Mouse (Mus musculus): ENCODE data around the gene Phlpp2. TPM values are rescaled to one million over a fixed set of nuclear protein-coding genes. Genes with fewer than 3 reads are reported as not detected.
"Not testable (repeated sequence)": the region's sequence is repeated elsewhere in the genome, so short reads cannot be mapped to it uniquely, and the experiment has no call there.

Phlpp2 gene
- polyA plus RNA-seq, 1 experiment from 2014 or later, result 2.8 TPM

DNA sequence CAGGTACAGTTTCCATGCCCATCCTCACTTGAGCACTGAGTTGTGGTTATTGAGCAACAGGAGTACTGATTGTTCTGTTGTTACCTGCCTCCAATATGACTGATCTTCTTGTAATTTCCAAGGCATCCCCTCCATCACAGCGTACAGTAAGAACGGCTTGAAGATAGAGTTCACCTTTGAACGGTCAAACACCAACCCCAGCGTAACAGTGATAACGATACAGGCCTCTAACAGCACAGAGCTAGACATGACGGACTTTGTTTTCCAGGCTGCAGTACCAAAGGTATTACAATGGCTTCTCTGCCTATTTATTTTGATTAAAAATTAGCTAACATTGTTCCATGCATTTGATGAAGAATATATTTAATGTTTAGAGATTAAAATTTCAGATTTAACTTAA is 12.9 kb upstream of the Phlpp2 start:
- Histone ChIP-seq H3K4me1 (ENCODE audit: control insufficient read depth, insufficient read depth, low read length) (no peaks in the 10 kb centered on the region), H3K4me3 (ENCODE audit: low read depth, low read length) (no peak overlapping the region), H3K36me3 (replicated peaks; ENCODE audit: control insufficient read depth, insufficient read depth, low read depth, low read length) (peaks cover 6% of the 10 kb centered on the region), H3K27ac (replicated peaks; ENCODE audit: low read depth, low read length) (no peak overlapping the region), H3K9ac (replicated peaks; ENCODE audit: low read length) (no peak overlapping the region), H3K4me2 (ENCODE audit: low read depth, low read length) (no peak overlapping the region), H3K9me3 (replicated peaks; ENCODE audit: control insufficient read depth, low read length) (no peaks in the 10 kb centered on the region), H3K27me3 (ENCODE audit: control insufficient read depth, insufficient read depth, low read length) (no peaks in the 10 kb centered on the region)
- no peak for ATAC-seq (replicated peaks; ENCODE audit: insufficient number of reproducible peaks, low FRiP score, low TSS enrichment, low read depth)
- DNase-seq (ENCODE audit: low spot score), result no peak
- WGBS, result 97% methylated on average over 6 of the region's 6 CpGs

DNA sequence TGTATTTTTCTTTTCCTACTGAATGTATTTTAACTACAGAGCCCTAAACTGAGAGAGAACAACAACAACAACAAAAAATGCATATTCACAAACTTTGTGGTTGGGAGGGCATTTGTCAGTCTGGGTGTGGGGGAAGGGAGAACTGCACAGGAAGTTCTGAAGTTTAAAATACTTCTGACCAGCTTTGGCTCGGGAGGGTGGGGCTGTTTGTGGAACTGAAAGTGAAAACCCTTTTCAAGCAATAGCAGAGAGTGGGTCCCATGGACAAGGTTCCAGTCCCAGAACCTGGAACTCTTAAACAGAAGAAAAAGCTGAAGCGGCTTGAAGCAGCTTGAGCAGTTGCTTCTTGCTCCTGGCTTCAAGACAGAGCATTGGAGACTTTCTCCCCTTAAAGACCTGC is 4.9 kb upstream of the Phlpp2 start:
- ATAC-seq (replicated peaks; ENCODE audit: insufficient number of reproducible peaks, low FRiP score, low TSS enrichment, low read depth) (no peak), DNase-seq (ENCODE audit: low spot score) (no peak)
- Histone ChIP-seq H3K27me3 (ENCODE audit: control insufficient read depth, insufficient read depth, low read length) (no peaks in the 10 kb centered on the region), H3K4me3 (ENCODE audit: low read depth, low read length) (no peak overlapping the region), H3K27ac (replicated peaks; ENCODE audit: low read depth, low read length) (no peak overlapping the region), H3K4me1 (ENCODE audit: control insufficient read depth, insufficient read depth, low read length) (no peaks in the 10 kb centered on the region), H3K9ac (replicated peaks; ENCODE audit: low read length) (no peak overlapping the region), H3K36me3 (replicated peaks; ENCODE audit: control insufficient read depth, insufficient read depth, low read depth, low read length) (no peaks in the 10 kb centered on the region; the same call in 1 of the 2 replicates), H3K4me2 (ENCODE audit: low read depth, low read length) (no peak overlapping the region), H3K9me3 (replicated peaks; ENCODE audit: control insufficient read depth, low read length) (no peaks in the 10 kb centered on the region)
- WGBS, result 83% methylated on average over 2 of the region's 2 CpGs

DNA sequence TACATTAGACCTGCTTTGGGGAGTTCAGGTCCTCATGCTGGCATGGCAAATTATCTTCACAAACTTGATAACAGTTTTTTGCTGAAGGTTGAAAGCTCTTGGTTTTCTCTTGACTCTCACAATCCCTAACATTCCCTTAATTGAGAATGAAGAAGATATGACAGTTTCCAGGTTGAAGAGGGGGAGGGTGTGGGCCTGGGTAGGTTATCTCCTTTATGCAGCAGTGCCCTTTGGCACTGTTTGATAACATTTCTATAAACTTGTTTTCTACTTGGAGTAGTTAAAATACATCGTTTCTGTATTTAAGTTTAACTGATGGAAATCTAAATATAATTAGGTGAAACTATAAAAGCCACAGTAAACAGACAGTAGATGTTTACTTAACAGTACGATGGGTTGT is 3.5 kb upstream of the Phlpp2 start:
- Histone ChIP-seq H3K36me3 (replicated peaks; ENCODE audit: control insufficient read depth, insufficient read depth, low read depth, low read length) (no peaks in the 10 kb centered on the region; the same call in 1 of the 2 replicates), H3K9me3 (replicated peaks; ENCODE audit: control insufficient read depth, low read length) (no peaks in the 10 kb centered on the region), H3K4me2 (ENCODE audit: low read depth, low read length) (no peak overlapping the region), H3K4me3 (ENCODE audit: low read depth, low read length) (no peak overlapping the region), H3K27ac (replicated peaks; ENCODE audit: low read depth, low read length) (no peak overlapping the region), H3K4me1 (ENCODE audit: control insufficient read depth, insufficient read depth, low read length) (no peaks in the 10 kb centered on the region), H3K27me3 (ENCODE audit: control insufficient read depth, insufficient read depth, low read length) (no peaks in the 10 kb centered on the region), H3K9ac (replicated peaks; ENCODE audit: low read length) (no peak overlapping the region)
- WGBS, result 90% methylated on average over 2 of the region's 2 CpGs
- ATAC-seq (replicated peaks; ENCODE audit: insufficient number of reproducible peaks, low FRiP score, low TSS enrichment, low read depth) (no peak), DNase-seq (ENCODE audit: low spot score) (no peak)

DNA sequence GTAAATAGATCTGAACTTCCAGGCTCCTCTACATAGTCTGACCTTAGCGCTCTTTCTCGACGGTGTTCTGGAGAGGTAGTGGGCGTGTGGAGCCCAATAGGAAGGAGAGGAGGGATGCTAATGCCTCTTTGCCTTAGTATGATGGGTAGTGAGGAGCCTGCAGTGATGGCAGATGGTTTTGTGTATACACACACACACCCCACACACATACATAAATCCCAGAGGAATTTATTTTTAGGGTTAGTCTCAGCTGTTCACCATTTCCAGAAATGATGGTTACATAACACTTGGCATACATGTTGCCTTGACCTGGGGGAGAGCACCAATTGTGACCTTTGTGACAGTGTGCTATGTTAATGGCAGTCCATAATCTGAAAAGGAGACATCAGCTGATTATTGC is 2.8 kb upstream of the Phlpp2 start:
- Histone ChIP-seq H3K4me1 (ENCODE audit: control insufficient read depth, insufficient read depth, low read length) (no peaks in the 10 kb centered on the region), H3K9me3 (replicated peaks; ENCODE audit: control insufficient read depth, low read length) (no peaks in the 10 kb centered on the region), H3K9ac (replicated peaks; ENCODE audit: low read length) (no peak overlapping the region), H3K4me3 (ENCODE audit: low read depth, low read length) (no peak overlapping the region), H3K27me3 (ENCODE audit: control insufficient read depth, insufficient read depth, low read length) (no peaks in the 10 kb centered on the region), H3K36me3 (replicated peaks; ENCODE audit: control insufficient read depth, insufficient read depth, low read depth, low read length) (no peaks in the 10 kb centered on the region; the same call in 1 of the 2 replicates), H3K27ac (replicated peaks; ENCODE audit: low read depth, low read length) (no peak overlapping the region), H3K4me2 (ENCODE audit: low read depth, low read length) (no peak overlapping the region)
- no peak for DNase-seq (ENCODE audit: low spot score)
- ATAC-seq (replicated peaks; ENCODE audit: insufficient number of reproducible peaks, low FRiP score, low TSS enrichment, low read depth), result no peak
- WGBS, result 94% methylated on average over 4 of the region's 4 CpGs

DNA sequence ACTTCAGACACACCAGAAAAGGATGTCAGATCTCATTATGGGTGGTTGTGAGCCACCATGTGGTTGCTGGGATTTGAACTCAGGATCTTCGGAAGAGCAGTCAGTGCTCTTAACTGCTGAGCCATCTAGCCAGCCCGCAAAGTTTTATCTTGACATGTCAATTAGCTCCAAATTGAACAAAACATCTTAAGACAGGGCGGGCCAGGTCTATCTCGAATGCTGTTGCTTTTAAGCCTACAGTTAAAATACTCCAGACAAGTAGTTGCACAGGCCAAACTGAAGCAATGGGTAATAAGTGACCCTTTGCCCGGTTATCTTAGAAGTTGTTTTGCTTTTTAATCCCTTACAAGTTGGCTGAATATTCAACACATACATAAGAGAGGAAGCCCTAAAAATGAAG is 1.7 kb upstream of the Phlpp2 start:
- Histone ChIP-seq H3K36me3 (replicated peaks; ENCODE audit: control insufficient read depth, insufficient read depth, low read depth, low read length) (no peaks in the 10 kb centered on the region; the same call in 1 of the 2 replicates), H3K27ac (replicated peaks; ENCODE audit: low read depth, low read length) (no peak overlapping the region), H3K4me1 (ENCODE audit: control insufficient read depth, insufficient read depth, low read length) (no peaks in the 10 kb centered on the region), H3K27me3 (ENCODE audit: control insufficient read depth, insufficient read depth, low read length) (no peaks in the 10 kb centered on the region), H3K4me2 (ENCODE audit: low read depth, low read length) (no peak overlapping the region), H3K4me3 (ENCODE audit: low read depth, low read length) (no peak overlapping the region), H3K9me3 (replicated peaks; ENCODE audit: control insufficient read depth, low read length) (no peaks in the 10 kb centered on the region), H3K9ac (replicated peaks; ENCODE audit: low read length) (no peak overlapping the region)
- DNase-seq (ENCODE audit: low spot score) (no peak), ATAC-seq (replicated peaks; ENCODE audit: insufficient number of reproducible peaks, low FRiP score, low TSS enrichment, low read depth) (no peak)
- WGBS, result 92% methylated on average over 5 of the region's 5 CpGs

DNA sequence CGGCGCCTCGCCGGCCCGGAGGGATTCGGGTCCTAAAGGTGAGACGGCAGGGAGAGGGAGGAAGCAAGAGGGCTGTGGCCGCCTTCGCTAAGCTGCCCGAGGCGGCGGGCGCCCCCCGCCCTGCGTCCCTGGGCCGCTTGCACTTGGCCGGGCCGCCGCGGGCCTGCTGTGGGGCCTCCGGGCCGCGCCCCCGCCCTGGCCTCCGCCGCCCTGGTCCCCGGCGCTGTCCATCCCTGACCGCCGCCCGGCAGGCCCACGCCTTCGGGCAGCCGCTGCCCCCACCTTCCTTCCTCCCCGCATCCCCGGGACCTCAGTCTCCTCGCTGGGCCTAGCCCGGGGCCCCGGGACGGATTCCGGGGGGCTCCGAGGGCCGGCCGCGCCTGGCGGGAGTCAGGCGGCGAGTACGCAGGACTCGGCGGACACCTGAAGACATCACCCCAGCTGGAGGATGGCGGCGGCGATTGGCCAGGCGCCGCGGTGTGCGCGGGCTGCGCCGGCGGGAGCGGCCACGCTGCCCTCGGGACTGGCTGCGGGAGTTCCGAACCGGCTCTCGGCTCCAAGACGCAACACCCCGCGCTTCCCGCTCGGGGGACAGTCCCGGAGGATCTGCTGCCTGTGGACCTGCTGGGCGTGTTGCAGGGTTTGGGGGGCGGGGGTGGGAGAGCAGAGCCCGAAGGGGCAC is 479 bp downstream of the Phlpp2 start:
- H3K4me1 ChIP-seq (ENCODE audit: control insufficient read depth, insufficient read depth, low read length), result no peaks in the 10 kb centered on the region
- DNase-seq (ENCODE audit: low spot score) (peak; percentile 61), ATAC-seq (replicated peaks; ENCODE audit: insufficient number of reproducible peaks, low FRiP score, low TSS enrichment, low read depth) (peak; percentile 75; the same call in 1 of the 2 replicates)
- peak overlapping the region; percentile 91 for H3K27ac ChIP-seq (replicated peaks; ENCODE audit: low read depth, low read length)
- H3K9me3 ChIP-seq (replicated peaks; ENCODE audit: control insufficient read depth, low read length), result no peaks in the 10 kb centered on the region
- WGBS, result under 1% methylated on average over 56 of the region's 78 CpGs
- H3K4me3 ChIP-seq (ENCODE audit: low read depth, low read length), result peak overlapping the region; percentile 71
- no peaks in the 10 kb centered on the region for H3K27me3 ChIP-seq (ENCODE audit: control insufficient read depth, insufficient read depth, low read length)
- H3K9ac ChIP-seq (replicated peaks; ENCODE audit: low read length), result peak overlapping the region; percentile 82
- no peaks in the 10 kb centered on the region for H3K36me3 ChIP-seq (replicated peaks; ENCODE audit: control insufficient read depth, insufficient read depth, low read depth, low read length)
- peak overlapping the region; percentile 81 for H3K4me2 ChIP-seq (ENCODE audit: low read depth, low read length)

DNA sequence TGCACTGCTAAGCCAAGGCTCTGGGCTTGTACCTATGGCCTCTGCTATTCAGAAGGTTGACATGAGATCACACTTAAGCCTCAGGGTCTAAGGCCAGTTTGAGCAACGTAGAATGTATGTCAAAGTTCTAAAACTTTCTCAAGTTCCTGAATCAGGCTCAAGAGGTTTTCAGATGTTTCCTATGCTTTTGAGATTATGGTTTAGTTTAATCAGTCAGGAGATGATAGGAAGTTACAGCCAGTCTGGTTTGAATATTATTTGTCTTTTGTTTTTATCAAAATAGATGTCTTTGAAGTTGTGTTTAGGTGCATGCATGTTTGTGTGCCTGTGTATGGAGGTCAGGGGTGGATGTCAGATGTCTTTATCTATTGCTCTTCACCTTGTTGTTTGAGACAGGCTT is 2.7 kb downstream of the Phlpp2 start:
- 77% methylated on average over 1 of the region's 1 CpGs for WGBS
- H3K9me3 ChIP-seq (replicated peaks; ENCODE audit: control insufficient read depth, low read length), result no peaks in the 10 kb centered on the region
- H3K4me1 ChIP-seq (ENCODE audit: control insufficient read depth, insufficient read depth, low read length), result no peaks in the 10 kb centered on the region
- H3K27ac ChIP-seq (replicated peaks; ENCODE audit: low read depth, low read length), result no peak overlapping the region
- no peak overlapping the region for H3K9ac ChIP-seq (replicated peaks; ENCODE audit: low read length)
- no peak overlapping the region for H3K4me3 ChIP-seq (ENCODE audit: low read depth, low read length)
- DNase-seq (ENCODE audit: low spot score), result no peak
- no peak for ATAC-seq (replicated peaks; ENCODE audit: insufficient number of reproducible peaks, low FRiP score, low TSS enrichment, low read depth)
- H3K27me3 ChIP-seq (ENCODE audit: control insufficient read depth, insufficient read depth, low read length), result no peaks in the 10 kb centered on the region
- H3K4me2 ChIP-seq (ENCODE audit: low read depth, low read length), result no peak overlapping the region
- no peaks in the 10 kb centered on the region for H3K36me3 ChIP-seq (replicated peaks; ENCODE audit: control insufficient read depth, insufficient read depth, low read depth, low read length)

DNA sequence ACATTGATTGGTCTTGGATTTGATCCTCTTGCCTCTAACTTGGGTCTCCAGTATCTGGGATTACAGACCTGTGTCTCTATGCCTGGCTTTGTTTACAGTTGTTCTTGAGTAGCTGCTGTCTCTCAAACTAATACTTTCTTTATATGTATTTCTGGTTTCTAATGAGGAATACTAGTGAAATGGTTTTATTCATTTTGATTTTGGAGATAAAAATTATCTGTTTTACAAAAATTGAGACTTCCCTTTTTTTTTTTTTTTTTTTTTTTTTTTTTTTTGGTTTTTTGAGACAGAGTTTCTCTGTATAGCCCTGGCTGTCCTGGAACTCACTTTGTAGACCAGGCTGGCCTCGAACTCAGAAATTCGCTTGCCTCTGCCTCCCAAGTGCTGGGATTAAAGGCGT is 5.5 kb downstream of the Phlpp2 start:
- H3K4me3 ChIP-seq (ENCODE audit: low read depth, low read length); H3K9ac ChIP-seq (replicated peaks; ENCODE audit: low read length); H3K36me3 ChIP-seq (replicated peaks; ENCODE audit: control insufficient read depth, insufficient read depth, low read depth, low read length); H3K27ac ChIP-seq (replicated peaks; ENCODE audit: low read depth, low read length); H3K27me3 ChIP-seq (ENCODE audit: control insufficient read depth, insufficient read depth, low read length); DNase-seq (ENCODE audit: low spot score); H3K9me3 ChIP-seq (replicated peaks; ENCODE audit: control insufficient read depth, low read length); ATAC-seq (replicated peaks; ENCODE audit: insufficient number of reproducible peaks, low FRiP score, low TSS enrichment, low read depth); H3K4me1 ChIP-seq (ENCODE audit: control insufficient read depth, insufficient read depth, low read length); H3K4me2 ChIP-seq (ENCODE audit: low read depth, low read length): not testable (repeated sequence)
- 93% methylated on average over 3 of the region's 3 CpGs for WGBS
